Mouse (Mus musculus) ES-E14 (cell line): ENCODE results near the gene Gm15023. TPM values are rescaled to one million over a fixed set of nuclear protein-coding genes. Genes with fewer than 3 reads are reported as not detected.
"Not testable (repeated sequence)": the region's sequence is repeated elsewhere in the genome, so short reads cannot be mapped to it uniquely, and the experiment has no call there.

Source experiments
- DNase-seq: peaks from one replicate; pipeline ENCODE4 v3.0.0-alpha.2; 2013; ENCODE audit warnings: low read depth, low spot score
- H3K27ac ChIP-seq: 2 replicates; pipeline ENCODE4 v1.5.1; 2012; ENCODE audit warnings: low read depth, mild to moderate bottlenecking, low read length, moderate library complexity, mixed read lengths; ENCODE audit not compliant: poor library complexity, insufficient read depth, severe bottlenecking
- H3K36me3 ChIP-seq: 2 replicates; pipeline ENCODE4 v1.6.1; 2012; ENCODE audit warnings: mild to moderate bottlenecking, low read length, moderate library complexity, mixed read lengths; ENCODE audit not compliant: control insufficient read depth, poor library complexity, insufficient read depth, severe bottlenecking
- H3K4me1 ChIP-seq, 2 experiments: fragments of 150-350 bp in 1 of 2; sonication (generic) in 1 of 2; 2 replicates each; pipeline ENCODE4 v1.6.1; 2012; ENCODE audit warnings: low read length in 2 of 2, mild to moderate bottlenecking in 1 of 2, mixed read lengths in 1 of 2; ENCODE audit not compliant: control insufficient read depth in 2 of 2, insufficient read depth in 2 of 2, poor library complexity in 1 of 2
- H3K4me3 ChIP-seq, 2 experiments: fragments of 150-350 bp in 1 of 2; sonication (generic) in 1 of 2; 2 replicates each; pipeline ENCODE4 v1.5.1; 2012; ENCODE audit warnings: low read length in 2 of 2, low read depth in 1 of 2, mild to moderate bottlenecking in 1 of 2, mixed read lengths in 1 of 2; ENCODE audit not compliant: insufficient read depth in 1 of 2, poor library complexity in 1 of 2, severe bottlenecking in 1 of 2
- H3K9ac ChIP-seq: 2 replicates; pipeline ENCODE4 v1.6.1; 2012; ENCODE audit warnings: low read depth, mild to moderate bottlenecking, low read length, mixed read lengths; ENCODE audit not compliant: poor library complexity, insufficient read depth, severe bottlenecking
- H3K9me3 ChIP-seq: fragments of 150-350 bp; sonication (generic); 2 replicates; pipeline ENCODE4 v1.6.1; 2012; ENCODE audit warnings: low read depth, mild to moderate bottlenecking, low read length; ENCODE audit not compliant: control insufficient read depth, insufficient read depth
- CHD2 ChIP-seq: IDR thresholded peaks from 2 replicates; pipeline ENCODE4 v1.6.1; 2014; ENCODE audit warnings: mild to moderate bottlenecking, low read depth, low read length, inconsistent platforms
- HCFC1 ChIP-seq: IDR thresholded peaks from 2 replicates; pipeline ENCODE4 v1.6.1; 2012; ENCODE audit warnings: low read length, inconsistent platforms, borderline replicate concordance; ENCODE audit not compliant: insufficient read depth
- MAFK ChIP-seq: IDR thresholded peaks from 2 replicates; pipeline ENCODE4 v1.6.1; 2014; ENCODE audit warnings: mild to moderate bottlenecking, low read depth, low read length, inconsistent platforms; ENCODE audit not compliant: insufficient read depth
- ZC3H11A ChIP-seq: IDR thresholded peaks from 2 replicates; pipeline ENCODE4 v1.6.1; 2012; ENCODE audit warnings: low read depth, mild to moderate bottlenecking, inconsistent platforms, low read length, borderline replicate concordance
- ZNF384 ChIP-seq: IDR thresholded peaks from 2 replicates; pipeline ENCODE4 v1.6.1; 2012; ENCODE audit warnings: low read depth, low read length, inconsistent platforms
- in situ Hi-C, 2 experiments: fragments of 600-800 bp; cut with MboI; formaldehyde crosslinking; loops; one replicate each; pipeline ENCODE4 v1.15.1; 2025; ENCODE audit warnings: low sequenced_read_pairs in 2 of 2, inconsistent platforms in 1 of 2; ENCODE audit not compliant: unreplicated experiment in 2 of 2
- total RNA-seq: library from RNA; depleted of rRNA; stranded (reverse); fragments of 300-350 nt; gene quantifications from 2 replicates; pipeline ENCODE4 v1.2.3, GENCODE M21; 2012; rRNA removed

The Gm15023 gene
- 0.16 and 1.2 TPM in 2 replicates for total RNA-seq

DNA sequence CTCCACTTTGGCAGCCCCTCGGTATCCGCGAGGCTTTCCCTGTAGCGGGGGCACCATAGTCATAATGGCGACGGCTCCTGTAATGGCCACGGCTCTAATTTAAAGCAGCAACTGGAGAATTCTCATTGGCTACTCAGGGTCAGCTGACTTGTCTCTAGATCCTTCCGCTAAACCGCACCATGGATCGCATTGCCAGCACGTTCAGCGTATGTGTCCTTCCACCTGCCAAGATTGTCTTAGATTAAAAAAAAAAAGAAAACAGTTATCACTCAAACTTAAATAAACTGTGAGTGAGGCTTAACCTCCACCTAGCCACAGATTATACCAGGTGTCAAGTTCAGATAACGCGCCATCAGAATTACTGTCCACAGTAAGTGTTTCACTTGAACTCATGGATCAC, at the start of gene Gm15023:
Gene Gm15023, minus strand, starts transcription at position 101 of the 400 bp plus-strand sequence.
- H3K4me3 ChIP-seq, in situ Hi-C loops: not testable (repeated sequence)

DNA sequence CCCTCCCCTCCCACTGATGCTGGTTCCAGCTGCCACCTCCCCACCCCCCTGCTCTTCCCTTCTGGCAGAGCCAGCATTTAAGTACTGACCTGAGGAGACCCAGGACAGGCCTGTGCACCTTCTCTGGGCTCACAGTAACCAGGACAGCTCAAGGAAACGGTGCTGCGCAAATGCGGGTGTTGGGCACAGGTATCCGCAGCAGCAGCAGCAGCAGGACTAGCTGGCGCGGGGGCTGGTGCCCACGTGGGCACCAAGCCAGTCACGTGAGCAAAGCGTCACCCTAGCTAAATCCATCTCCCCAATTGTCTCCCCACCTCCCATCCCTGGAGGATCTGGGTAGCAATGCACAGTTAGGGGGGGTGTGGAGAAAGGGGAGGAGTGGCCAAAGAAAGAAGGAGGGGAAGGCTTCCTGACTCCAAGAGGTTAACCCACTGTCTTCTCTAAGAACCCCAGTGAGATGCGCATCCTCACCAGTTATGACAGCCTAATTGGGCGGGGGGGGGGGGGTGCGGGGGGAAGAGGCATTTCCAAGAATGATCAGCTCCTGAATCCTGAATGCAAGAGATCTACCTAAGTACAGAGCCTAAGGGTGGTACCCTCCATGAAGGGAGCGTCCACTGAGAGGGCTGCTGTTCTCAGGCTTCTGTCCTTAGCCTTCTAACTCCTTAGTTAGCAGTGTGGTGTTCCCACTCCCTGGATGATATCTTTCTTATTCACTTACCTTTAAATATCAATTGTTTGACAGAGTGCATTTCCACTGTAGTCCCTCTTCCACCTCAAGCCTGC, 33.2 kb upstream of the Gm15023 start, which contains the start of gene Tceal6:
Gene Tceal6, minus strand, starts transcription at position 252 of the 786 bp plus-strand sequence.
- Histone ChIP-seq H3K27ac (no peak within 1 kb of the TSS), H3K4me3 (peak within 1 kb of the TSS in 1 of 2 experiments; percentile 12; a peak in 1 of 4 replicates), H3K36me3 (no peaks in the 10 kb centered on the region), H3K9me3 (no peaks in the 10 kb centered on the region), H3K9ac (no peak within 1 kb of the TSS), H3K4me1 (no peaks in the 10 kb centered on the region)
- TF ChIP-seq HCFC1 (no peak), CHD2 (no peak), ZNF384 (no peak), MAFK (no peak), ZC3H11A (no peak)
- in situ Hi-C loops: no loop called here
- DNase-seq: no peak

More for the DNA sequence above, at the start of gene Gm15023:
- H3K4me1 ChIP-seq, DNase-seq, H3K27ac ChIP-seq, H3K9ac ChIP-seq, H3K36me3 ChIP-seq, H3K9me3 ChIP-seq: not testable (repeated sequence)

DNA sequence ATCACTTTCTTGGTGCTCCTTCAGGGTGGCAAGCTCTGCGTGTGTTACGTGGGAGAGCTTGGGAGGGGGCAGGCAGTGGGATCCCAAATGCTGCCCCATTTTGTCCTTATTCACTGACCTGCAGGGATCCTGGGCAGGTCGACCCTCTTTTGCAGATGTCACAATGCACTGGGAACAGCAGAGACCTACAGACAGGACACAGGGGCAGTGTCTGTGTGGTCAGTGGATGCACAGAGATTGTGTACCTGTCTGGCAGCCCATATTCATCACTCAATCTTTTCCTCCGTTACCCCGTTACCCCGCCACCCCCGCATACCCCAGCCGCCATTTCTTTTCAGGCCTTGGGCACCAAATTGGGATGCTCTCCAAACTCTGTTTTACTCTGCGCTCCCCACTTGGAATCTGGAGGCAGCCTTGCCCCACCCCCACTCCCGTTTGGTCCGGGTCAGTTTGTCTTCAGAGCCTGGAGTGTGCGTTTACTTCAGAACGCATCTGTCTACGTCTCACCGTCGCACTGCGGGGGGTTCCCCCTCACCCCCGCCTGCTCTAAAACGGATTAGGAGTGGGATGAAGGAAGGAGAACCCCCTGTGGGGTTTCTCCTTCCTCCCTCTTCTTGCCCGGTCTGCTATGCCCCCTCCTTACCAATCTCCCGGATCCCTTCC, 32.5 kb upstream of the Gm15023 start:
- in situ Hi-C loops, H3K9ac ChIP-seq, H3K9me3 ChIP-seq, H3K27ac ChIP-seq, H3K4me1 ChIP-seq, DNase-seq, H3K36me3 ChIP-seq: not testable (repeated sequence)
- H3K4me3 ChIP-seq: peak overlapping the region in 1 of 2 experiments; percentile 12; a peak in 1 of 4 replicates

DNA sequence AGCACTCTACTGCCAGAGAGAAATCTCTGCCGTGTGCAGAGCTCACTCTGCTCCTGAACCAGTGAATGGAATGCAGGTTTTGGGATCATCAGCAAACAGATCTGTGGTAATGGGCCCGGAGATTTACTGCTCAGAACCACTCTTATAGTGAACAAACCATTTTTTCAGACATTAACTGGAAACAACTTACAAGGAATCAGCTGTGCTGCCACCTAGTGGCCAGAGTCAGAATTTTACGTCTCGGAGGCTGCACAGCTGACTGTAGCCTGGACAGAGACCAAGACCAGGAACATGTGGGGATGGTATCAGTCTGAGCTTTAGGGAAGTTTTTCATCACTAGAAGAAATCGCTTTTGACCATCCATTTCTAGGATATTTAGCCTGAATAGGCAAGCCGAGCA, 12.5 kb upstream of the Gm15023 start:
- H3K27ac ChIP-seq, H3K9ac ChIP-seq, H3K36me3 ChIP-seq, DNase-seq, H3K4me3 ChIP-seq, H3K4me1 ChIP-seq, in situ Hi-C loops, H3K9me3 ChIP-seq: not testable (repeated sequence)

DNA sequence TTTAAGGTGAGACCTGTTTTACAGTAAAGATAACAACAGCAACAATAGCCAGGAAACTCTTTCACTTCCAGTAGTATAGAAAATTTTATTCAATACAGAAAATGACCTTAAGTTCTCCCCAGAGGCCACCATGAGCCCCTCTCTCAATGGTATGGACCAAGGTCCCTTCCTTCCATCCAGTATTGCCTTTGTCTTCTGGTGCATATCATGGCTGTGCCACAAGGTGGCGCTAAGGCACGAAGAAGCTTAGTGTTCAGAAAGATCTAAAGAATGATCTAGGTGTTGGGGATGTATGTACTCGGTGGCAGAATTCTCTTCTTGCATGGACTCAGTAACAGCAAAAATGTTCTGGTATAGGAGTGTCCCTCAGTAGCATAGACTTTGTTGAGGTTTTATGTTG, 11.2 kb upstream of the Gm15023 start:
- H3K4me1 ChIP-seq, H3K4me3 ChIP-seq, in situ Hi-C loops, H3K27ac ChIP-seq, H3K9me3 ChIP-seq, DNase-seq, H3K36me3 ChIP-seq, H3K9ac ChIP-seq: not testable (repeated sequence)

Other genes with a start within 250 kb of the Gm15023 start
- gene Nxf2, start 212.9 kb downstream of the Gm15023 start, total RNA-seq: 0.26 and 0.36 TPM in 2 replicates
- 0.11 and 0.18 TPM in 2 replicates for gene Zmat1, start 168.4 kb downstream of the Gm15023 start, total RNA-seq
- gene Tceal6, start 33.1 kb upstream of the Gm15023 start, total RNA-seq: 0.18 TPM in 1 of 2 replicates, not detected in the other
- gene Pramel3, start 124.7 kb upstream of the Gm15023 start, total RNA-seq: 0.54 TPM in 1 of 2 replicates, not detected in the other
- gene Gm5128, start 195.7 kb upstream of the Gm15023 start, total RNA-seq: 0.94 TPM in 1 of 2 replicates, not detected in the other